Mouse (Mus musculus): ENCODE data around the gene Iqcf4.
A peak's percentile ranks its signal among the peaks of the same experiment; 100 is the strongest.
"Not testable (repeated sequence)": the region's sequence is repeated elsewhere in the genome, so short reads cannot be mapped to it uniquely, and the experiment has no call there.

Iqcf4 gene

GRCm38 (mm10) chr9:106570896-106571295 lies at the start of gene Iqcf4:
Gene Iqcf4, minus strand, starts transcription at chr9:106570996.
- no peak for DNase-seq (ENCODE audit: low spot score)

GRCm38 (mm10) chr9:106617496-106617895 lies 46.7 kb upstream of the Iqcf4 start:
- no peak for DNase-seq (ENCODE audit: low spot score)

- no peak for DNase-seq (ENCODE audit: low spot score)
Measured at GRCm38 (mm10) chr9:106616306-106616705, 45.5 kb upstream of the Iqcf4 start.

DNA sequence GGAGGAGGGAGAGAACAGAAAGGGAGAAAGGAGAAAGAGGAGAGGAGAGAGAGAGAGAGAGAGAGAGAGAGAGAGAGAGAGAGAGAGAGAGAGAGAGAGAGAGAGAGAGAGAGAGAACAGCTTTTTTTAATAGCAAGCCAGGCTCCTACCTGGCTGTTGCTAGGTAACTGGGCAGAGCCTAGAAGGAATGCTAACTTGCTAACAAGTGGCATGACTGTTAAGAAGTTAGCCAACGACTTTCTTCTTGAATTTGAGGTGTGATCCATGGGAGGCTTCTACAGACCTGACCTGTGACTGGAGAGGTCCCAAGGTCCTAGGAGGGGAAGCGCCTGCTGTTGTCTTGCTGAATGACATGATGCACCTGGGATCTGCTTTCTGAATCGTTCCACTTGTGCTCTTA lies 43.8 kb upstream of the Iqcf4 start:
- DNase-seq (ENCODE audit: low spot score), result no peak

GRCm38 (mm10) chr9:106613951-106614350 lies 43.2 kb upstream of the Iqcf4 start:
- DNase-seq (ENCODE audit: low spot score), result no peak

- no peak for DNase-seq (ENCODE audit: low spot score)
Measured at GRCm38 (mm10) chr9:106610727-106611126, 39.9 kb upstream of the Iqcf4 start.

DNA sequence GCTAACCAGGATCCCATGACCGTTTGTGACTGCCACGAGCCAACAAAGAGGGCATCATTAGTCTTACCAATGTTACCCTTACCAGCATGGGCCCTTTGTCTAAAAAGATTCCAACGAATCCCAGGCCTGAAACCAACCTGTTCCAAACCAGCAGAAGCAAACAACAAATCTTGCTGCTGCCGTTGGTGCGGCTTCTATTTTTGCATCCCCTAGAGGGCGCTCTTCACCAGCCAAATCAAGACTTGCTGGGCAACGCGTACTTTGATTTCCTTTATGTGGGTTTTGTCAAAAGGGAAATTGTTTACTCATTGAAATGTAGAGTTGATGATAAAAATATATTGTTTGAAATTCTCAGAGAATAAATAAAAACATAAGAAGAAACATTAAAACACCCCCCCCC lies 29.8 kb upstream of the Iqcf4 start:
- DNase-seq (ENCODE audit: low spot score), result peak; percentile 74

DNA sequence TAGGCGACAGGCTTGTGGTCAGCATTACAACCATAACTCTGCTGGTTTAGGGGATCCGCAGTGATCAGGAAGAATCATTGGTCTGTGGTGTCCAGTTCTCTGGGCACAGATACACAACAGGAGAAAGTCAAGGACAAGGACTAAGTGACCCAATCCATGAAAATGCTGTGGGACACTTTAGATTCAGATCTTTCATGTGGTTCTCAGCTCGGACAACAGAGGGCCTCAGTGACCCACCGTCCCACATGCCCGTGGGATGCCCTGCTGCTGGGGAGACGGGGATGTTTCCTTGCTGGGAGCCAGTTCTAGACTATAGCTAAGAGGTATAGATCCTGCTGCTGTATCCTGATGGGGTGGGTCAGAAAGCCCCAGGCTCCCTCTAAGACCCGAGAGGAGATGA lies 27.7 kb upstream of the Iqcf4 start:
- no peak for DNase-seq (ENCODE audit: low spot score)

DNA sequence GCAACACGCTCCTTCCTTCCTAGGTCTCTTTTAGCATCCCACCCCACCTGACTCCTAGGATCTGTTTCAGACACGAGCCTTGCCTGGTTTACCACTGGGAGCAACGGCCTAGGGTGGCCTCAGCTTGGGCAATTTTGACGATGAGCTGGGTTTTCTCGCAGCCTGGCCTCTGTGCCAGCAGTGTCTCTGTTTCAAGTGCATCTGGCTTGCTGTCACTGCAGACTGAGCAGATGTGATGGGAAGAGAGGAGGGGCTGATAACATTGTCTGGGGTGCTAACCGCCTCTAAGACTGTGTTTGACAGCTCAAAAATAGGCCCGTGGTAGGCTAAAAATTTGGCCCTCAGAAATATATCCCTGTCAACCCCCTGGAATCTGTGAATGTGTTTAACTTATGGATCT lies 25.0 kb upstream of the Iqcf4 start:
- peak; percentile 44 for DNase-seq (ENCODE audit: low spot score)

- not testable (repeated sequence) for DNase-seq (ENCODE audit: low spot score)
Measured at GRCm38 (mm10) chr9:106595402-106595801, 24.6 kb upstream of the Iqcf4 start.

DNA sequence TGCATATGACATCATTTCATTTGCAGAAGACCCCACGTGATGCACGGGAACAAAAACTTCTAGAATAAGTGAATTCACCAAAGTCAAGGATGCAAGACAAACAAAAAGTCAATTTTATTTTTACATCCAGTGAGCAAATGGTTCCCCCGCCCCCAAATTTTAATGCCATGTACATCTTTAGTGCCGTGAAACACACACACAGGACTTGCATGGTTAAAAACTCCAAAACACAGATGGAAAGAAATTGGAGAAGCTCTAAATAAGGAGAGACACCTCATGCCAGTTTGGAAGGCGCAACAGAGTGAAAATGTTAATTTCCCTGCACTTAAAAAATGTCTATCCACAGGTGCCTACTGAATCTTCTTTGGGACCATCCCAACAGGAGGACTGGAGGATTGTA lies 21.4 kb upstream of the Iqcf4 start:
- DNase-seq (ENCODE audit: low spot score), result no peak

- DNase-seq (ENCODE audit: low spot score), result no peak
Measured at GRCm38 (mm10) chr9:106582552-106582951, 11.8 kb upstream of the Iqcf4 start.

DNA sequence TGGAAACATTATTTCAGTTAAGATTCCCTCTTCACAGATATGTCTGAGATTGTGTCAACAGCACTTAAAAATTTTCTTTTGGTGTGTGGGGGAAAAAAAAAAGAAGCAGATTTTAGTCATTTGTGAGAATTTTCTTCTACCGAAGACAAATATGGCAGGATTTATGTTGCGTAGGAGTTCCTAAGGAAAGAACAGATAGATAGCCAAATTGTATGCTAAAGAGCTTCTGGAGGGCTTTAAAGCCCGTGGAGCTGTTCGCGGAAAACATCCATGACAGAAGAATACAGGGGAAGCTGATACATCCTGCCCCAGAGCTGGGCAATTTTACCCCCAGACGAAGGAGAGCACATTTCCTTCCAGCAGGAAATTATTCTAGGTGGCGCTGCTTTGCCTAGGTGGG lies 9.2 kb upstream of the Iqcf4 start:
- DNase-seq (ENCODE audit: low spot score), result no peak

DNA sequence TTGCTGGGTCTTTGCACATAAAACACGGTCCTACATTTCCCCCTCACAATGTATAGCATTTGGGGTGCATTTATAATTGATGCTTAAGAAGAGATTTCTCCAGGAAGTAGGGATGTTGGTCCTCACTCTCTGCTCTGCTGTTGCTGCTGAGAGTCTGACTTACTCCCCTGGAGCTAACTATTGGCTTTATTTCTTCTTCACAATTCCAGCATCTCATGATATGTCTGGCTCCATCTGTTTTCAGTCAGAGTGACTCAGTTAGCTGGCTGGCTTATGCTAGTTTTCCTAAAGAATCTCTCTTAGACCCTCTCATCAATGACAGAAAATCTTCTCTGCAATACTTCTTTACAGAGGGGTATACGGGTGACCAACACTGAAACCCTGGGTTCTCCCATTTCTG lies 5.3 kb upstream of the Iqcf4 start:
- no peak for DNase-seq (ENCODE audit: low spot score)

GRCm38 (mm10) chr9:106573366-106573765 lies 2.6 kb upstream of the Iqcf4 start:
- no peak for DNase-seq (ENCODE audit: low spot score)

GRCm38 (mm10) chr9:106572186-106572585 lies 1.4 kb upstream of the Iqcf4 start:
- no peak for DNase-seq (ENCODE audit: low spot score)

GRCm38 (mm10) chr9:106566437-106566836 lies 4.4 kb downstream of the Iqcf4 start:
- peak; percentile 84 for DNase-seq (ENCODE audit: low spot score)

GRCm38 (mm10) chr9:106564025-106564424 lies 6.8 kb downstream of the Iqcf4 start:
- DNase-seq (ENCODE audit: low spot score), result peak; percentile 22

- DNase-seq (ENCODE audit: low spot score), result peak; percentile 59
Measured at GRCm38 (mm10) chr9:106562291-106562690, 8.5 kb downstream of the Iqcf4 start.

DNA sequence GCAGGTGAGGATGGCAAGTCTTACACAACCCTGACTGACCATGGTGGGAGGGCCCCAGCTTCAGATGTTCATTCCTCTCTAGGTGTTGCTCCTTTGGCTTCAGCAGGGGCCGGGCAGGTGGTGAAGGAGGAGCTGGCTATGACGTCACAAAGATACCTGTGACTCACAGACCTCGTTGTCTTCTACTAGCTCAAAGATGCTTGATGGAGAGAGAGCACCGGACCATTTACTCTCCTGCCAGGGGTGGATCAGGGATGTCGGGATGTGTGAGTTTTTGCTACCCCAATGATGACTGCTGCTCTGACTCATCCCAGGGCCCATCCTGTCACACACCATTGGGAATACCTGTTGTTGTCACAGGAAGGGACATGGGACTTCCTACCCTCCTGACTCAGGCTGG lies 9.3 kb downstream of the Iqcf4 start, which contains the start of gene Iqcf3:
TSS of gene Iqcf3 (minus strand) at position 101 of the 400 bp plus-strand sequence.
- no peak for DNase-seq (ENCODE audit: low spot score)

DNA sequence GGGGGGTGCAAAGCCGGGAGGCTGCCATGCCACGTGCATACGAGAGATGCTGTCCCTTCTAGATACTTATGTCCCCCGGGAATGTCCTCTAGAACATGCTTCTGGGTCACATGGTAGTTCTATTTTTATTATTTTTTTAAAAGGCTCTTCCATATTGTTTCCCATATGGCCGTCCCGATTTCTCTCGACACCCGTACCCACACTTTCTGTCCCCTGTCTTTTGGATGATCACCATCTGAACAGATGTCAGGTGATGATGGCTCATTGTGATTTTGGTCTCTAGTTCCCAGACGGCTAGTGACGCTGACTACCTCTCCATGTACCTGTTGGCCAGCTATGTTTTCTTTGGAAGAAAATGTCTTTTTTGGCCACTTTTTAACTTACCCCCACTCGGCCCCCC lies 35.8 kb downstream of the Iqcf4 start:
- DNase-seq (ENCODE audit: low spot score), result no peak

DNA sequence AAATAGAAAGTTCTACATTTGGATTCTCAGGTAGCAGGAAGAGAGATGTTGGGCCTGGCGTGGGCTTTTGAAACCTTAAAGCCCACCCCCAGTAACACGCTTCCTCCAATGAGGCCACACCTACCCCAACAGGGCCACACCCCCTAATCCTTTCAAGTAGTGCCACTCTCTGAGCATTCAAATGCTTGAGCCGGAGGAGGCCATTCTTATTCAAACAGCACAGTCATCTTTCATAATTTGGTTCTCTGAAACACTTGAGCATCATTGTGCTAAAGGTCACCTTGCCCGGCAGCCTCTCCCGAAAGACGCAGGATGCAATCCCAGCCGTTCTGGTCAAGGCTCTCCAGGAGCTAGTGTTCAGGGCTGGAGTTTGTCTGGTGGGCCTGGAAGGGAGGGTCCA lies 36.5 kb downstream of the Iqcf4 start:
- DNase-seq (ENCODE audit: low spot score), result no peak

GRCm38 (mm10) chr9:106531833-106532232 lies 39.0 kb downstream of the Iqcf4 start:
- DNase-seq (ENCODE audit: low spot score), result peak; percentile 49

DNA sequence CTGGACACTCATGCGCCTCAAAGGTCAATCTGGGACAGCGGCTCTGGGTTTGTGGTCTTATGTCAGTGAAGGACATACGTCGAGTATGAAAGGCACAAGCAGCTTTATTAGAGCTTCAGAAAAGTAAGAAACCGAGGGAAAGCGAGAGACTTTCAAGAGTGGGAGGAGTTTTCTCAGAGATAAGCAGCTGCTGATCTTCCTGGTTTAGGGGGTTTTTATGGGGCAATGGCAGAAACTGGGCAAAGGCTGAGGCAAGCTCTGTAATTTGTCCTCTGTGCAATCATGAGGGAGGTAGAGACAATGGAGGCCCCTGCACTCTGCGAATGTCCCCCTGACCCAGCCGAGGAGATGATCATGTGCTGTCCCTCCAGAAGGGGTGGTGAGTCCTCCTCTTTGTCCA lies 50.9 kb downstream of the Iqcf4 start:
- no peak for DNase-seq (ENCODE audit: low spot score)

GRCm38 (mm10) chr9:106519433-106519832 lies 51.4 kb downstream of the Iqcf4 start:
- no peak for DNase-seq (ENCODE audit: low spot score)
